Mouse (Mus musculus) small intestine, adult 2 months (tissue): ENCODE results near the gene Cldn1. TPM values are rescaled to one million over a fixed set of nuclear protein-coding genes. Genes with fewer than 3 reads are reported as not detected.

Source experiments
- H3K27ac ChIP-seq: fragments of 200-500 bp; 2 replicates; pipeline ENCODE4 v1.5.1; 2012; ENCODE audit warnings: low read depth, low read length, control low read depth, inconsistent platforms; ENCODE audit not compliant: insufficient read depth
- H3K27me3 ChIP-seq: fragments of 200-500 bp; 2 replicates; pipeline ENCODE4 v1.6.1; 2012; ENCODE audit warnings: mild to moderate bottlenecking, moderate library complexity, low read length, inconsistent platforms; ENCODE audit not compliant: control insufficient read depth, insufficient read depth
- H3K36me3 ChIP-seq: fragments of 200-500 bp; 2 replicates; pipeline ENCODE4 v1.6.1; 2012; ENCODE audit warnings: mild to moderate bottlenecking, low read length, control low read depth, inconsistent platforms; ENCODE audit not compliant: control insufficient read depth, insufficient read depth
- H3K4me1 ChIP-seq: fragments of 200-500 bp; 2 replicates; pipeline ENCODE4 v1.6.1; 2012; ENCODE audit warnings: low read length, inconsistent platforms, mixed read lengths; ENCODE audit not compliant: control insufficient read depth, insufficient read depth, insufficient read length
- H3K4me3 ChIP-seq: fragments of 200-500 bp; 2 replicates; pipeline ENCODE4 v1.5.1; 2012; ENCODE audit warnings: low read depth, mild to moderate bottlenecking, control low read depth, inconsistent platforms, low read length, moderate library complexity
- CTCF ChIP-seq: fragments of 200-500 bp; IDR thresholded peaks from 2 replicates; pipeline ENCODE4 v1.5.1; 2012; ENCODE audit warnings: low read depth, mild to moderate bottlenecking, control low read depth, inconsistent platforms, low read length, moderate library complexity, mixed read lengths; ENCODE audit not compliant: insufficient replicate concordance, insufficient read length; ENCODE audit errors: extremely low read depth
- POLR2A ChIP-seq: fragments of 200-500 bp; IDR thresholded peaks from 2 replicates; pipeline ENCODE4 v1.6.1; 2012; ENCODE audit warnings: low read depth, mild to moderate bottlenecking, control low read depth, inconsistent platforms, low read length, moderate library complexity
- WGBS: fragments of 180-500 bp; shearing (Covaris S2); methylation state at CpG from one replicate; pipeline ENCODE4 v1.1.7; 2018; 5-methylcytosine and 5-hydroxymethylcytosine counted together
- polyA plus RNA-seq: library from polyadenylated mRNA; depleted of rRNA; stranded (reverse); fragments of >200 nt; gene quantifications from 2 replicates; pipeline ENCODE4 v1.2.3, GENCODE M21; 2012; rRNA removed

Cldn1 gene
- polyA plus RNA-seq, result 0.11 and 0.15 TPM in 2 replicates

GRCm38 (mm10) chr16:26371325-26372053 is at the start of gene Cldn1:
Cldn1 (minus strand) TSS chr16:26371841.
- Histone ChIP-seq H3K27ac (no peak within 1 kb of the TSS), H3K27me3 (no peaks in the 10 kb centered on the region), H3K4me1 (no peaks in the 10 kb centered on the region), H3K4me3 (peak within 1 kb of the TSS; percentile 40), H3K36me3 (no peaks in the 10 kb centered on the region)
- 4% methylated on average over 33 of the region's 33 CpGs for WGBS
- TF ChIP-seq POLR2A, result no peak
- TF ChIP-seq CTCF, result peak; percentile 60; the same call in 1 of the 2 replicates

- no peak for TF ChIP-seq CTCF
- no peak for TF ChIP-seq POLR2A
- Histone ChIP-seq H3K4me3 (no peak overlapping the region), H3K27me3 (no peaks in the 10 kb centered on the region), H3K36me3 (no peaks in the 10 kb centered on the region), H3K4me1 (no peaks in the 10 kb centered on the region), H3K27ac (no peak overlapping the region)
- WGBS, result 83% methylated on average over 3 of the region's 3 CpGs
Observed at GRCm38 (mm10) chr16:26418616-26419015, 47.0 kb upstream of the Cldn1 start.

- 15% methylated on average over 1 of the region's 1 CpGs for WGBS
Observed at GRCm38 (mm10) chr16:26404070-26404469, 32.4 kb upstream of the Cldn1 start.

GRCm38 (mm10) chr16:26400971-26401370 is 29.3 kb upstream of the Cldn1 start:
- Histone ChIP-seq H3K27ac (no peak overlapping the region), H3K4me1 (no peaks in the 10 kb centered on the region), H3K4me3 (no peak overlapping the region), H3K36me3 (no peaks in the 10 kb centered on the region), H3K27me3 (no peaks in the 10 kb centered on the region)
- no peak for TF ChIP-seq CTCF
- TF ChIP-seq POLR2A, result no peak
- 35% methylated on average over 3 of the region's 3 CpGs for WGBS

More at GRCm38 (mm10) chr16:26404070-26404469, 32.4 kb upstream of the Cldn1 start:
- no peak overlapping the region for H3K4me3 ChIP-seq
- no peaks in the 10 kb centered on the region for H3K4me1 ChIP-seq
- no peak overlapping the region for H3K27ac ChIP-seq
- H3K27me3 ChIP-seq, result no peaks in the 10 kb centered on the region
- TF ChIP-seq CTCF (no peak), POLR2A (no peak)
- no peaks in the 10 kb centered on the region for H3K36me3 ChIP-seq

- Histone ChIP-seq H3K27ac (no peak overlapping the region), H3K27me3 (no peaks in the 10 kb centered on the region), H3K4me1 (no peaks in the 10 kb centered on the region), H3K36me3 (no peaks in the 10 kb centered on the region), H3K4me3 (no peak overlapping the region)
- WGBS, result 58% methylated on average over 4 of the region's 4 CpGs
- TF ChIP-seq POLR2A (no peak), CTCF (no peak)
Observed at GRCm38 (mm10) chr16:26400549-26400948, 28.9 kb upstream of the Cldn1 start.

- WGBS, result 77% methylated on average over 4 of the region's 4 CpGs
- TF ChIP-seq CTCF, result no peak
- TF ChIP-seq POLR2A, result no peak
- Histone ChIP-seq H3K4me1 (no peaks in the 10 kb centered on the region), H3K27me3 (no peaks in the 10 kb centered on the region), H3K4me3 (no peak overlapping the region), H3K36me3 (no peaks in the 10 kb centered on the region), H3K27ac (no peak overlapping the region)
Observed at GRCm38 (mm10) chr16:26390936-26391335, 19.3 kb upstream of the Cldn1 start.

- Histone ChIP-seq H3K36me3 (no peaks in the 10 kb centered on the region), H3K4me3 (no peak overlapping the region), H3K4me1 (no peaks in the 10 kb centered on the region), H3K27me3 (no peaks in the 10 kb centered on the region), H3K27ac (no peak overlapping the region)
- 64% methylated on average over 2 of the region's 2 CpGs for WGBS
- TF ChIP-seq POLR2A (no peak), CTCF (no peak)
Observed at GRCm38 (mm10) chr16:26386159-26386558, 14.5 kb upstream of the Cldn1 start.
